Mouse (Mus musculus) embryonic facial prominence, embryonic 12.5 days (tissue): ENCODE measurements at regions not wholly inside any gene's neighbourhood (a gene's known extent, or its start where the extent isn't known, plus 50 kb on each side); places are given as distances from the start of the nearest gene placed in this dataset.
A peak's percentile ranks its signal among the peaks of the same experiment; 100 is the strongest.

Source experiments
- ATAC-seq: fragments of 200-750 bp; cut with Nextera tagmentation; 2 replicates; pipeline ENCODE4 v1.8.0; 2017; ENCODE audit not compliant: insufficient number of reproducible peaks, insufficient read depth, low FRiP score, low TSS enrichment
- H3K27ac ChIP-seq: fragments of 300-500 bp; sonication (generic); 2 replicates; pipeline ENCODE4 v1.5.1; 2016; ENCODE audit warnings: mild to moderate bottlenecking
- H3K27me3 ChIP-seq: fragments of 300-500 bp; sonication (generic); 2 replicates; pipeline ENCODE4 v1.6.1; 2016; ENCODE audit warnings: mild to moderate bottlenecking, moderate library complexity
- H3K36me3 ChIP-seq: fragments of 300-500 bp; sonication (generic); 2 replicates; pipeline ENCODE4 v1.6.1; 2016; ENCODE audit warnings: mild to moderate bottlenecking
- H3K4me1 ChIP-seq: fragments of 300-500 bp; sonication (generic); 2 replicates; pipeline ENCODE4 v1.6.1; 2016
- H3K4me2 ChIP-seq: fragments of 300-500 bp; sonication (generic); replicated peaks from 2 replicates; pipeline ENCODE4 v1.6.1; 2016; ENCODE audit warnings: mild to moderate bottlenecking, moderate library complexity
- H3K4me3 ChIP-seq: fragments of 300-500 bp; sonication (generic); 2 replicates; pipeline ENCODE4 v1.5.1; 2016; ENCODE audit warnings: mild to moderate bottlenecking
- H3K9ac ChIP-seq: fragments of 300-500 bp; sonication (generic); 2 replicates; pipeline ENCODE4 v1.6.1; 2016; ENCODE audit warnings: mild to moderate bottlenecking, moderate library complexity
- H3K9me3 ChIP-seq: fragments of 300-500 bp; sonication (generic); 2 replicates; pipeline ENCODE4 v1.6.1; 2016; ENCODE audit warnings: mild to moderate bottlenecking, moderate library complexity
- WGBS: fragments of 180-500 bp; shearing (Covaris S2); methylation state at CpG from one replicate; pipeline ENCODE4 v1.1.7; 2016; 5-methylcytosine and 5-hydroxymethylcytosine counted together

GRCm38 (mm10) chr8:127860376-127860775 lies 498.0 kb upstream of the Nrp1 start:
- no peak for ATAC-seq
- no peak overlapping the region for H3K9ac ChIP-seq
- no peaks in the 10 kb centered on the region for H3K9me3 ChIP-seq
- no peaks in the 10 kb centered on the region for H3K27me3 ChIP-seq
- peaks cover 5% of the 10 kb centered on the region; the same call in 1 of the 2 replicates for H3K4me1 ChIP-seq
- H3K36me3 ChIP-seq: no peaks in the 10 kb centered on the region
- 78% methylated on average over 3 of the region's 3 CpGs for WGBS
- H3K27ac ChIP-seq: no peak overlapping the region
- H3K4me3 ChIP-seq: no peak overlapping the region
- no peak overlapping the region for H3K4me2 ChIP-seq

GRCm38 (mm10) chr8:127860891-127861290 lies 497.5 kb upstream of the Nrp1 start:
- Histone ChIP-seq H3K4me1 (peaks cover 3% of the 10 kb centered on the region; the same call in 1 of the 2 replicates), H3K27ac (no peak overlapping the region), H3K27me3 (no peaks in the 10 kb centered on the region), H3K36me3 (no peaks in the 10 kb centered on the region), H3K9me3 (no peaks in the 10 kb centered on the region), H3K4me3 (no peak overlapping the region), H3K9ac (no peak overlapping the region), H3K4me2 (no peak overlapping the region)
- WGBS: 45% methylated on average over 3 of the region's 3 CpGs
- no peak for ATAC-seq

GRCm38 (mm10) chr8:127884641-127885040 lies 473.8 kb upstream of the Nrp1 start:
- Histone ChIP-seq H3K9me3 (no peaks in the 10 kb centered on the region), H3K4me2 (no peak overlapping the region), H3K4me1 (no peaks in the 10 kb centered on the region), H3K36me3 (no peaks in the 10 kb centered on the region), H3K27ac (no peak overlapping the region), H3K9ac (no peak overlapping the region), H3K27me3 (no peaks in the 10 kb centered on the region), H3K4me3 (no peak overlapping the region)
- 72% methylated on average over 1 of the region's 1 CpGs for WGBS
- no peak for ATAC-seq

- Histone ChIP-seq H3K4me2 (no peak overlapping the region), H3K4me3 (no peak overlapping the region), H3K27ac (no peak overlapping the region), H3K9me3 (no peaks in the 10 kb centered on the region), H3K36me3 (no peaks in the 10 kb centered on the region), H3K9ac (no peak overlapping the region), H3K27me3 (no peaks in the 10 kb centered on the region), H3K4me1 (no peaks in the 10 kb centered on the region)
- ATAC-seq: no peak
- WGBS: 83% methylated on average over 3 of the region's 3 CpGs
Measured at GRCm38 (mm10) chr8:127885211-127885610, 473.2 kb upstream of the Nrp1 start.

- Histone ChIP-seq H3K4me2 (no peak overlapping the region), H3K27ac (no peak overlapping the region), H3K36me3 (no peaks in the 10 kb centered on the region), H3K9me3 (no peaks in the 10 kb centered on the region), H3K9ac (no peak overlapping the region), H3K4me3 (no peak overlapping the region), H3K4me1 (peaks cover 6% of the 10 kb centered on the region; the same call in 1 of the 2 replicates), H3K27me3 (no peaks in the 10 kb centered on the region)
- ATAC-seq: no peak
- 27% methylated on average over 3 of the region's 3 CpGs for WGBS
Measured at GRCm38 (mm10) chr8:127885831-127886230, 472.6 kb upstream of the Nrp1 start.

GRCm38 (mm10) chr8:127890729-127891128 lies 467.7 kb upstream of the Nrp1 start:
- WGBS: 17% methylated on average over 6 of the region's 6 CpGs
- Histone ChIP-seq H3K27ac (no peak overlapping the region), H3K9me3 (no peaks in the 10 kb centered on the region), H3K27me3 (no peaks in the 10 kb centered on the region), H3K4me1 (peaks cover 13% of the 10 kb centered on the region; the same call in 1 of the 2 replicates), H3K9ac (no peak overlapping the region), H3K36me3 (no peaks in the 10 kb centered on the region), H3K4me2 (no peak overlapping the region), H3K4me3 (no peak overlapping the region)
- no peak for ATAC-seq

GRCm38 (mm10) chr8:127894284-127894683 lies 464.1 kb upstream of the Nrp1 start:
- Histone ChIP-seq H3K4me1 (peaks cover 13% of the 10 kb centered on the region; the same call in 1 of the 2 replicates), H3K4me2 (no peak overlapping the region), H3K4me3 (no peak overlapping the region), H3K36me3 (no peaks in the 10 kb centered on the region), H3K9me3 (no peaks in the 10 kb centered on the region), H3K27ac (no peak overlapping the region), H3K27me3 (no peaks in the 10 kb centered on the region), H3K9ac (no peak overlapping the region)
- no peak for ATAC-seq

GRCm38 (mm10) chr8:127908436-127908835 lies 450.0 kb upstream of the Nrp1 start:
- WGBS: 87% methylated on average over 5 of the region's 5 CpGs
- no peak overlapping the region for H3K9ac ChIP-seq
- no peak overlapping the region for H3K4me2 ChIP-seq
- no peak overlapping the region for H3K4me3 ChIP-seq
- no peak overlapping the region for H3K27ac ChIP-seq
- no peaks in the 10 kb centered on the region for H3K36me3 ChIP-seq
- H3K9me3 ChIP-seq: no peaks in the 10 kb centered on the region
- no peaks in the 10 kb centered on the region for H3K4me1 ChIP-seq
- no peak for ATAC-seq
- H3K27me3 ChIP-seq: no peaks in the 10 kb centered on the region

GRCm38 (mm10) chr8:127909580-127909979 lies 448.8 kb upstream of the Nrp1 start:
- no peaks in the 10 kb centered on the region for H3K9me3 ChIP-seq
- no peaks in the 10 kb centered on the region for H3K36me3 ChIP-seq
- no peak overlapping the region for H3K4me3 ChIP-seq
- no peak for ATAC-seq
- 56% methylated on average over 2 of the region's 2 CpGs for WGBS
- H3K4me2 ChIP-seq: no peak overlapping the region
- H3K9ac ChIP-seq: no peak overlapping the region
- no peaks in the 10 kb centered on the region for H3K27me3 ChIP-seq
- H3K27ac ChIP-seq: no peak overlapping the region
- H3K4me1 ChIP-seq: no peaks in the 10 kb centered on the region

GRCm38 (mm10) chr8:127914086-127914485 lies 444.3 kb upstream of the Nrp1 start:
- Histone ChIP-seq H3K4me3 (no peak overlapping the region), H3K27me3 (no peaks in the 10 kb centered on the region), H3K36me3 (no peaks in the 10 kb centered on the region), H3K9me3 (no peaks in the 10 kb centered on the region), H3K9ac (no peak overlapping the region), H3K27ac (no peak overlapping the region), H3K4me1 (0 out of 2 replicates have a peak, but pooled peaks cover 2% of the 10 kb centered on the region), H3K4me2 (no peak overlapping the region)
- 81% methylated on average over 3 of the region's 3 CpGs for WGBS
- no peak for ATAC-seq

GRCm38 (mm10) chr8:127914914-127915313 lies 443.5 kb upstream of the Nrp1 start:
- WGBS: 65% methylated on average over 2 of the region's 2 CpGs
- Histone ChIP-seq H3K36me3 (no peaks in the 10 kb centered on the region), H3K27me3 (no peaks in the 10 kb centered on the region), H3K27ac (no peak overlapping the region), H3K9me3 (no peaks in the 10 kb centered on the region), H3K4me3 (no peak overlapping the region), H3K4me2 (no peak overlapping the region), H3K9ac (no peak overlapping the region), H3K4me1 (0 out of 2 replicates have a peak, but pooled peaks cover 2% of the 10 kb centered on the region)
- no peak for ATAC-seq

GRCm38 (mm10) chr8:127915591-127916028 lies 442.8 kb upstream of the Nrp1 start:
- WGBS: 41% methylated on average over 2 of the region's 2 CpGs
- ATAC-seq: 0 out of 2 replicates have a peak, but pooled peaks have one; percentile 10
- Histone ChIP-seq H3K4me1 (0 out of 2 replicates have a peak, but pooled peaks cover 2% of the 10 kb centered on the region), H3K27me3 (no peaks in the 10 kb centered on the region), H3K9me3 (no peaks in the 10 kb centered on the region), H3K4me3 (no peak overlapping the region), H3K36me3 (no peaks in the 10 kb centered on the region), H3K27ac (no peak overlapping the region), H3K4me2 (no peak overlapping the region), H3K9ac (no peak overlapping the region)

GRCm38 (mm10) chr8:127921925-127922324 lies 436.5 kb upstream of the Nrp1 start:
- Histone ChIP-seq H3K27me3 (no peaks in the 10 kb centered on the region), H3K9ac (no peak overlapping the region), H3K4me2 (no peak overlapping the region), H3K9me3 (no peaks in the 10 kb centered on the region), H3K27ac (no peak overlapping the region), H3K4me3 (no peak overlapping the region), H3K36me3 (no peaks in the 10 kb centered on the region), H3K4me1 (no peaks in the 10 kb centered on the region)
- 74% methylated on average over 1 of the region's 1 CpGs for WGBS
- no peak for ATAC-seq
